Mouse (Mus musculus) G1E (cell line): ENCODE measurements around the gene Prkrip1.

ENCODE experiments used
- CTCF ChIP-seq: IDR thresholded peaks from 2 replicates; pipeline ENCODE4 v1.5.1; 2012; ENCODE audit warnings: low read depth, low read length, inconsistent platforms, mixed read lengths
- GATA1 ChIP-seq: IDR thresholded peaks from 2 replicates; pipeline ENCODE4 v1.6.1; 2012; ENCODE audit warnings: borderline replicate concordance, low read length, inconsistent platforms, mixed read lengths
- POLR2AphosphoS5 ChIP-seq: IDR thresholded peaks from 2 replicates; pipeline ENCODE4 v1.6.1; 2012; ENCODE audit warnings: low read depth, low read length, inconsistent platforms; ENCODE audit not compliant: insufficient replicate concordance

- TF ChIP-seq CTCF = no peak
- TF ChIP-seq GATA1 = no peak
- no peak for TF ChIP-seq POLR2AphosphoS5
Measured at GRCm38 (mm10) chr5:136139393-136139792, 59.4 kb downstream of the Prkrip1 start.
